Mouse (Mus musculus) cerebellum, adult 2 months (tissue): Measurements from ENCODE around the gene Smad3.

Source experiments
- CTCF ChIP-seq: fragments of 200-500 bp; IDR thresholded peaks from 2 replicates; pipeline ENCODE4 v1.5.1; 2011; ENCODE audit warnings: low read depth, mild to moderate bottlenecking, control low read depth, low read length, moderate library complexity, borderline replicate concordance; ENCODE audit not compliant: insufficient read depth
- POLR2A ChIP-seq: fragments of 200-500 bp; IDR thresholded peaks from 2 replicates; pipeline ENCODE4 v1.6.1; 2011; ENCODE audit warnings: low read length, control low read depth, borderline replicate concordance; ENCODE audit not compliant: insufficient read depth

GRCm38 (mm10) chr9:63754039-63754438 lies 3.8 kb downstream of the Smad3 start:
- TF ChIP-seq POLR2A (no peak), CTCF (no peak)
